In the genomic region with DNA sequence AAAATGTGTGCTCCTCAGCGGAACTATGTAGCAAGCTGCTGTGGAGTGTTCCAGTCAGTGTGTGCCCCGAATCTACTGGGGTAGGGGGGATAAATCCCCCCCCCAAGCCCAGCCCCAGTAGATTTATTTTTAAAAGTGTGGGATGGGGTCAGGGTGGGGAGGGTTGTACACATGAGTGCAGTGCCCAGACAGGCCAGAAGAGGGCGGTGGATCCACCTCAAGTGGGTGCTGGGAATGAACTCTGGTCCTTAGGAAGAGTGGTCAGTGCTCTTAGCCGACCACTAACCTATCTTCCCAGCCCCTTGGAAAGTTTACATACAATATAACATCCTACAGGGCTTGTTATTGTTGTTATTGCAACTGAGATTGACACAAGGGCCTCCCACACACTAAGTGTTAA, we compare ENCODE assay signal across 12 mouse cellular contexts. TPM values are rescaled to one million over a fixed set of nuclear protein-coding genes. Genes with fewer than 3 reads are reported as not detected.
DNase-seq lines count a peak whose midpoint lies in the region; ATAC-seq and TF ChIP-seq lines count a peak whose summit lies in the region.
"Had no signal": no experiment of that assay in that cellular context is flagged by ENCODE, and none has a peak within 500 bp of the region (broad histone marks: within the 10 kb centered on the region; RNA-seq: fewer than 3 reads in every experiment).

No protein-coding gene starts in this region.

- no peaks in the 10 kb centered on the region for H3K4me1 ChIP-seq in kidney, postnatal 0 days (replicated peaks; ENCODE audit: insufficient read depth, low read length)
- H3K4me1 ChIP-seq in CH12.LX (ENCODE audit: control insufficient read depth in 1 of 2, insufficient read depth in 2 of 2) = no peaks in the 10 kb centered on the region
- no peaks in the 10 kb centered on the region for H3K4me1 ChIP-seq in forebrain, embryonic 11.5 days (replicated peaks; ENCODE audit: control insufficient read depth, insufficient read depth, low read length)
- H3K4me1 ChIP-seq: liver, embryonic 13.5 days had no signal

- 50% methylated on average over 4 of the region's 4 CpGs for WGBS in kidney, postnatal 0 days
- 52% methylated on average over 4 of the region's 4 CpGs for WGBS in forebrain, embryonic 11.5 days

- TF ChIP-seq CTCF in kidney, postnatal 0 days (IDR thresholded peaks at IDR 0.05; ENCODE audit: low read depth) = peak; percentile 42; the same call in 1 of the 2 replicates
- TF ChIP-seq CTCF in CH12.LX (conservative IDR thresholded peaks at IDR 0.05 in 1 of 2, IDR thresholded peaks at IDR 0.05 in 1 of 2; ENCODE audit: low read depth in 2 of 2, low read length in 2 of 2) = peak; percentile 39 to 66; a peak in 3 of 4 replicates

- H3K27ac ChIP-seq in kidney, postnatal 0 days = no peak overlapping the region
- no peak overlapping the region for H3K27ac ChIP-seq in CH12.LX (ENCODE audit: insufficient read depth, low read depth)
- no peak overlapping the region for H3K27ac ChIP-seq in forebrain, embryonic 11.5 days (ENCODE audit: low read depth, low read length)
- H3K27ac ChIP-seq: liver, embryonic 13.5 days had no signal

- no peak overlapping the region for H3K9ac ChIP-seq in kidney, postnatal 0 days (ENCODE audit: low read depth, low read length)
- H3K9ac ChIP-seq in CH12.LX (ENCODE audit: insufficient read depth, low read depth) = no peak overlapping the region
- H3K9ac ChIP-seq in forebrain, embryonic 11.5 days (ENCODE audit: low read length) = no peak overlapping the region
- H3K9ac ChIP-seq: liver, embryonic 13.5 days had no signal

- DNase-seq in kidney, postnatal 0 days (ENCODE audit: low spot score) = no peak
- no peak for DNase-seq in kidney, postnatal 14 days
- DNase-seq in 416B (ENCODE audit: low read depth) (peak; percentile 29), CH12.LX (ENCODE audit: extremely low read depth) (peak; percentile 27)
- DNase-seq in forebrain, embryonic 11.5 days (ENCODE audit: low spot score) = no peak
- DNase-seq in layer of hippocampus, adult 8-10 months (ENCODE audit: low spot score in 2 of 2) = no peak
- DNase-seq: cerebellum, adult 9-10 months; liver, embryonic 13.5 days; right cerebral cortex, adult 18-20 months had no signal

- H3K27me3 ChIP-seq in kidney, postnatal 0 days (ENCODE audit: insufficient read depth, low read length) = no peaks in the 10 kb centered on the region
- H3K27me3 ChIP-seq in CH12.LX (replicated peaks) = no peaks in the 10 kb centered on the region
- no peaks in the 10 kb centered on the region for H3K27me3 ChIP-seq in forebrain, embryonic 11.5 days (ENCODE audit: control insufficient read depth, insufficient read depth, low read length)
- H3K27me3 ChIP-seq: liver, embryonic 13.5 days had no signal

- peak; percentile 38 for TF ChIP-seq RAD21 in CH12.LX (IDR thresholded peaks at IDR 0.05; ENCODE audit: low read depth, low read length)

- H3K4me2 ChIP-seq in kidney, postnatal 0 days (ENCODE audit: low read length) = no peak overlapping the region
- H3K4me2 ChIP-seq in CH12.LX (ENCODE audit: insufficient read depth, low read depth, poor library complexity, severe bottlenecking) = no peak overlapping the region
- no peak overlapping the region for H3K4me2 ChIP-seq in forebrain, embryonic 11.5 days (ENCODE audit: low read depth, low read length, severe bottlenecking)
- H3K4me2 ChIP-seq: heart, embryonic 11.5 days; liver, embryonic 13.5 days had no signal

- in situ Hi-C loops in CH12.LX (cut with MboI; ENCODE audit: low pct_ligation_motif_present, low pct_unique_long_range_greater_than_20kb, low sequenced_read_pairs) = no loop called here

- no peak for TF ChIP-seq EP300 in CH12.LX (IDR thresholded peaks at IDR 0.05; ENCODE audit: low read length)

- H3K9me3 ChIP-seq in kidney, postnatal 0 days (replicated peaks; ENCODE audit: low read length) = no peaks in the 10 kb centered on the region
- no peaks in the 10 kb centered on the region for H3K9me3 ChIP-seq in CH12.LX (replicated peaks; ENCODE audit: low read length)
- no peaks in the 10 kb centered on the region for H3K9me3 ChIP-seq in forebrain, embryonic 11.5 days (ENCODE audit: control insufficient read depth, low read length)
- H3K9me3 ChIP-seq: liver, embryonic 13.5 days had no signal

- dilution Hi-C loops in CH12.LX (cut with MboI; ENCODE audit: extremely low pct_ligation_motif_present, extremely low pct_unique_long_range_greater_than_20kb, low sequenced_read_pairs) = no loop called here

- no peak overlapping the region for H3K4me3 ChIP-seq in kidney, postnatal 0 days (replicated peaks; ENCODE audit: low read depth, low read length)
- H3K4me3 ChIP-seq in CH12.LX (replicated peaks in 1 of 3; ENCODE audit: low read depth in 2 of 3, low read length in 2 of 3, poor library complexity in 1 of 3) = no peak overlapping the region
- H3K4me3 ChIP-seq in forebrain, embryonic 11.5 days (ENCODE audit: low read depth, low read length) = no peak overlapping the region
- H3K4me3 ChIP-seq: erythroblast, embryonic 14.5 days; liver, embryonic 13.5 days had no signal

- TF ChIP-seq POLR2A in CH12.LX (IDR thresholded peaks at IDR 0.05; ENCODE audit: low read depth, low read length) = no peak

- ATAC-seq in kidney, postnatal 0 days (replicated peaks; ENCODE audit: low FRiP score, low read depth) = no peak
- peak; percentile 82 for ATAC-seq in granulocyte monocyte progenitor cell, adult 5-6 weeks (replicated peaks; ENCODE audit: poor library complexity, severe bottlenecking)
- ATAC-seq in forebrain, embryonic 11.5 days (replicated peaks; ENCODE audit: low FRiP score) = no peak

- H3K79me2 ChIP-seq in CH12.LX (replicated peaks; ENCODE audit: control insufficient read depth, extremely low read depth, insufficient read depth, poor library complexity, severe bottlenecking) = no peaks in the 10 kb centered on the region

- H3K36me3 ChIP-seq in kidney, postnatal 0 days (ENCODE audit: insufficient read depth, low read length) = no peaks in the 10 kb centered on the region
- no peaks in the 10 kb centered on the region for H3K36me3 ChIP-seq in CH12.LX (replicated peaks in 1 of 2; ENCODE audit: control insufficient read depth in 1 of 2, insufficient read depth in 1 of 2, low read length in 1 of 2)
- H3K36me3 ChIP-seq in forebrain, embryonic 11.5 days (ENCODE audit: control insufficient read depth, insufficient read depth, low read length) = no peaks in the 10 kb centered on the region
- H3K36me3 ChIP-seq: liver, embryonic 13.5 days had no signal

TF ChIP-seq in CH12.LX, 34 proteins besides CTCF, POLR2A, EP300 and RAD21:
- TF ChIP-seq SMC3 (IDR thresholded peaks at IDR 0.05; ENCODE audit: low read depth, low read length) = peak; percentile 63
- no peak for TF ChIP-seq MAX (IDR thresholded peaks at IDR 0.05; ENCODE audit: low read length)

RNA-seq across cellular contexts. Expression of gene Chchd6, which starts 12.5 kb away (rescaled TPM):
- 57.2 and 63.2 TPM in 2 replicates for polyA plus RNA-seq in kidney, postnatal 0 days (2015; fragmentation: Nextera tagmentation; extraction: Ambion mirVana)
- total RNA-seq in CH12.LX (2012; rRNA removed) (32.0 and 41.5 TPM in 2 replicates), CH12.LX (2014; rRNA removed) (32.4 and 33.3 TPM in 2 replicates)
- 41.3 and 41.7 TPM in 2 replicates for polyA plus RNA-seq in CH12.LX (2012; ENCODE audit: insufficient read length, low read depth)
- 9.8 and 13.5 TPM in 2 replicates for total RNA-seq in granulocyte monocyte progenitor cell, adult 5-6 weeks (2014; fragmentation: Nextera tagmentation)
- total RNA-seq in granulocyte monocyte progenitor cell, adult 5-6 weeks (2017) = 10.6 and 15.3 TPM in 2 replicates
- polyA plus RNA-seq in forebrain, embryonic 11.5 days (2014; fragmentation: Nextera tagmentation; extraction: Ambion mirVana) = 93.7 and 98.9 TPM in 2 replicates
- total RNA-seq in layer of hippocampus, adult 8-10 months (2022) = 10 to 100 TPM; 68.3 to 73.7 (median 71.1) TPM

RNA-seq across cellular contexts. Expression of gene Txnrd3, which starts 35.8 kb away (rescaled TPM):
- 27.9 and 29.2 TPM in 2 replicates for polyA plus RNA-seq in kidney, postnatal 0 days (2015; fragmentation: Nextera tagmentation; extraction: Ambion mirVana)
- total RNA-seq in CH12.LX (2012; rRNA removed) (6.1 and 6.7 TPM in 2 replicates), CH12.LX (2014; rRNA removed) (7.9 and 8.6 TPM in 2 replicates)
- polyA plus RNA-seq in CH12.LX (2012; ENCODE audit: insufficient read length, low read depth) = 8.0 TPM in 2 replicates
- total RNA-seq in granulocyte monocyte progenitor cell, adult 5-6 weeks (2014; fragmentation: Nextera tagmentation) = 5.2 and 6.0 TPM in 2 replicates
- total RNA-seq in granulocyte monocyte progenitor cell, adult 5-6 weeks (2017) = 7.6 and 9.1 TPM in 2 replicates
- 8.6 and 9.9 TPM in 2 replicates for polyA plus RNA-seq in forebrain, embryonic 11.5 days (2014; fragmentation: Nextera tagmentation; extraction: Ambion mirVana)
- 1 to 10 TPM; 2.9 to 6.3 (median 4.1) TPM for total RNA-seq in layer of hippocampus, adult 8-10 months (2022)
- polyA plus RNA-seq: erythroblast, embryonic 14.5 days had no signal

Comparison
In these comparisons a context has a peak if more than half of its experiments do, and no peak if none do; other contexts are left out.
1. DNase-seq: peak in 416B (single experiment) and CH12.LX (single experiment); none in kidney, postnatal 0 days (single experiment), kidney, postnatal 14 days (single experiment), forebrain, embryonic 11.5 days (single experiment) and layer of hippocampus, adult 8-10 months (0 of 2).